In the genomic region with DNA sequence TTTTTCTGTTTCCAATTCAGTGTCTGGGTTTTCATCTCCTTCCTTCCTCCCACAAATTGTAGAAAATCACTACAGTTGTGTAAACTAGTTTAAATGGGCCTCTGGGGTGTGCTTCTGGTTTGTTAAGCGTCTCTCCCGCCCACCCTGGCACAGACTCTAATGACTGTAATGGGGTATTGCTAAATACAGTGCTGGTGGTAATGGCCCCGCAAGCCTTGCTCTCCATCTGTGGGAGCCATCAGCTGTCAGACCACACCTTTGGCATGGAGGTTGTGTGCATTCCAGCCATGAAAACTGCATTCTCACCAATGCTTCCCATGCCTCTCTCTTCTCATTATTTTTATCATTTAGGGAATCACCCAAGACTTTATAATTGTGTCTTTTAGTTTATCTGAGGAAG, we compare ENCODE assay signal across 13 mouse cellular contexts.
"Had no signal": no experiment of that assay in that cellular context is flagged by ENCODE, and none has a peak within 500 bp of the region (broad histone marks: within the 10 kb centered on the region; RNA-seq: fewer than 3 reads in every experiment).

No protein-coding gene starts in this region.

- H3K4me2 ChIP-seq: kidney, embryonic 15.5 days; liver, embryonic 13.5 days; midbrain, embryonic 13.5 days had no signal

- H3K27ac ChIP-seq: kidney, embryonic 15.5 days; left cerebral cortex, adult 2 months; liver, embryonic 13.5 days; midbrain, embryonic 13.5 days had no signal

- H3K9me3 ChIP-seq: kidney, embryonic 15.5 days; liver, embryonic 13.5 days; midbrain, embryonic 13.5 days had no signal

- DNase-seq: kidney, adult 2 months; kidney, postnatal 14 days; liver; liver, embryonic 13.5 days; liver, postnatal 0 days; retina, postnatal 1 day; right cerebral cortex, postnatal 4 days; spleen, adult 18-20 months; thymus, adult 18-20 months; thymus, postnatal 14 days had no signal

- H3K27me3 ChIP-seq: kidney, embryonic 15.5 days; liver, embryonic 13.5 days; midbrain, embryonic 13.5 days had no signal

- H3K4me1 ChIP-seq: kidney, embryonic 15.5 days; liver, embryonic 13.5 days; midbrain, embryonic 13.5 days had no signal

- ATAC-seq: liver, postnatal 0 days; midbrain, embryonic 13.5 days had no signal

- H3K4me3 ChIP-seq: kidney, embryonic 15.5 days; left cerebral cortex, adult 2 months; liver, embryonic 13.5 days; midbrain, embryonic 13.5 days had no signal

- H3K36me3 ChIP-seq: kidney, embryonic 15.5 days; liver, embryonic 13.5 days; midbrain, embryonic 13.5 days had no signal

- H3K9ac ChIP-seq: kidney, embryonic 15.5 days; liver, embryonic 13.5 days; liver, postnatal 0 days; midbrain, embryonic 13.5 days had no signal
